Mouse (Mus musculus) cortical plate, adult 2 months (tissue): Measurements from ENCODE around the gene Wdr45b.

Experiments
- CTCF ChIP-seq: fragments of 200-500 bp; IDR thresholded peaks from 2 replicates; pipeline ENCODE4 v1.5.1; 2011; ENCODE audit warnings: mild to moderate bottlenecking, control low read depth, low read length; ENCODE audit not compliant: insufficient read depth; ENCODE audit errors: extremely low read depth
- POLR2A ChIP-seq: fragments of 200-500 bp; IDR thresholded peaks from 2 replicates; pipeline ENCODE4 v1.6.1; 2011; ENCODE audit warnings: mild to moderate bottlenecking, low read length, control low read depth; ENCODE audit not compliant: insufficient read depth; ENCODE audit errors: extremely low read depth

DNA sequence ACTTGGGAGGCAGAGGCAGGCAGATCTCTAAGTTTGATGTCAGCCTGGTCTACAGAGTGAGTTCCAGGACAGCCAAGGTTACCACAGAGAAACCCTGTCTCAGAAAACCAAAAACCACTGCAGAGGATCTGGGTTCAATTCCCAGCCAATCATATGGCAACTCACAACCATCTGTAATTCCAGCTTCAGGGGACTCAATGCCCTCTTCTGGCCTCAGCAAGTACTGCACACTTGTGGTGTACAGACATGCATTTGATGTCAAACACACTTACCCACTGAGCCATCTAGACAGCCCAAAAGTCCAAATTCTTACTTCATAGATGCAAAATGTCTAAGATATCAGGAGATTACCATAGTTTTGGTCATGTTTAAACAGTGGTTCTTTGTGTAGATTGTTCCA lies 24.4 kb upstream of the Wdr45b start:
- no peak for TF ChIP-seq POLR2A
- TF ChIP-seq CTCF: no peak
